Mouse (Mus musculus): ENCODE results near the gene Serpini1. TPM values are rescaled to one million over a fixed set of nuclear protein-coding genes. Genes with fewer than 3 reads are reported as not detected.
A peak's percentile ranks its signal among the peaks of the same experiment; 100 is the strongest.

Serpini1 gene
- total RNA-seq (2021) = 100 to 1,000 TPM; 297 to 308 TPM
- long read RNA-seq, experiment 1, full-length matches to known transcripts = 342 of 397 reads
- long read RNA-seq, experiment 1, partial matches to known transcripts = 17 of 397 reads
- long read RNA-seq, experiment 1, other reads (novel, unspliced or antisense) = 38 of 397 reads
- long read RNA-seq, experiment 2, full-length matches to known transcripts = 254 of 292 reads
- long read RNA-seq, experiment 2, partial matches to known transcripts = 16 of 292 reads
- long read RNA-seq, experiment 2, other reads (novel, unspliced or antisense) = 22 of 292 reads

DNA sequence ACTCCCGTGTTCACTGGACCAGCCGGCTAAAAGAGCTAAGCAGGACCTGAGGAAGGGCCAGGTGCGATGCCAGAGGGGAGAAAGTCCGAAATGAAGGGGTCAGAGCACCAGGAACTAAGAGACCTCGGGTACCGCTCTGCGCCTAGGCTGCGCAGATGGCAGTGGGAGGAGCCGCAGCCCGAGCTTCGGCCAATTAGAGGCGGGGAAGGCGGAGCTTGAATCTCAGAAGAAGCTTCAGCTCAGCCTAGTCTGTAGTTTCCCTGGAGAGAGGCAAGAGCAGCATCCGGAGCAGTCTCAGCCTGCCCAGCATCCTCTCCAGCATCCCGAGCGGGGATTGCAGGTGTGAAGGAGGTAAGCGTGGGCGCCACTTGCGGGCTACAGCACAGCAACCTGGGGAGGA is at the start of gene Serpini1:
Gene Serpini1, plus strand, starts transcription at position 256 of the 400 bp plus-strand sequence.
- peak; percentile 87 to 90 for DNase-seq (ENCODE audit: low spot score in 2 of 2)

DNA sequence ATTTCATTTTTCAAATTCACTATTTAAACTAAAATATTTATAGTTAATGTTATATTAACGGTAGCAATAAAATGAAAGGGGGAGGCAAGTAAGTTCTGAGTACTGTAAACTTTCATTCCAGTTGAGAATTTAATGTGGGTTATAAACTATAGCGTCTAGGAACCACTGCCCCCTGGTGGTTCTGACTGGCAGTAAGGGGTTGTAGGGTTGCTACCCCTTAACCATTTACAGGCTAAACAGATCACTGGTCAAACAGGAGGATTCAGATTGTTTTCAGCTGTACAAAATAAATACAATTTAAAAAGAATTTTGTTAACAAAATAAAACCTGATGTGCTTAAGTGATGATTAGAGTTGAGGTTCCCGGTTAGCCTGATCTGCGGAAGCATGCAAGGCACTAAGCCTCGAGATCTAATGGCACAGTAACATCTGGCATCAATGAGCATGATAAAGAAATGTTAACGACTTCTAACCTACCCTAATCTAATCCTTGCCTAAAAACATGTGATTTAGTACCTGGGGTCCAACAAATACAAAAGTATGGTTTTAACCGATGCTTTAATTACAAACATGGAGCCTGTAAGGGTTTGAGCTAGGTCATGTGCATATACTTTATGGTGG is 39.6 kb upstream of the Serpini1 start:
- DNase-seq (ENCODE audit: low spot score in 2 of 2) = peak; percentile 37 to 54

DNA sequence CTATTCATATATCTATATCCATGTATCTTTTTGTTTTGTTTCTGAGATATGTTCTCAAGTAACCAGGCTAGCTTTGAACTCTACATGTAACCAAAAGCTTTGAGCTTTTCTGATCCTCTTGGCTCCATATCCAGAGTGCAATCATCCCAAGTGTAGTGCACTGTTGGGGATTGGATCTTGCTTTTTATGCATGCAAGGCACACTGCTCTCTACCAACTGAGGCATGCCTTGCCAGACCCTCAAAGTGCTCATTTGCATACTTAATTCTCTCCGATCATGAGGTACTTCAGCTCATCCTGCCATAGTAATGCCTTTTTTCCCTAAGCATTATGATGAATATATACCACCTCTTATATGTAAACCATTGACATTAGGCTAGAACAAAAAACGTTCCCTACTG is 36.0 kb upstream of the Serpini1 start:
- DNase-seq (ENCODE audit: low spot score in 2 of 2) = no peak

DNA sequence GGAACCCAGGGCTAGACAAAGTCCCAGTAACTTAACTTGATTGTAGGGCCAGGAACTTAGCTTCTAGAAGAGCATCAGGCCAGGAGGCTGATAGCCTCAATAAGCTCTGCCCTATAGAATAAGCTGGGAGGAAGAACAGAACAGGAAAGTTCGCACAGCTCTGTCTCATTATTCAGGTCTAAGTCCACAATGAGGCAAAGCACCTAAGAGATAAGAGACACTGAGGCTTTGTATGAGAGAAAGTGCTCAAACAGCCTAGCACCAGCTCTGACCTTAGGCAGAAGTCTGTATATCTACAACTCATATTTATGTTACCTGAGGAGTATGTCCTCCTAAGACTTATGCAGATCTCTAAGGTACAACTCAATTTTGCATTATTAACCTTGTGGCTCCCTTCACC is 34.8 kb upstream of the Serpini1 start:
- DNase-seq (ENCODE audit: low spot score in 2 of 2) = no peak

DNA sequence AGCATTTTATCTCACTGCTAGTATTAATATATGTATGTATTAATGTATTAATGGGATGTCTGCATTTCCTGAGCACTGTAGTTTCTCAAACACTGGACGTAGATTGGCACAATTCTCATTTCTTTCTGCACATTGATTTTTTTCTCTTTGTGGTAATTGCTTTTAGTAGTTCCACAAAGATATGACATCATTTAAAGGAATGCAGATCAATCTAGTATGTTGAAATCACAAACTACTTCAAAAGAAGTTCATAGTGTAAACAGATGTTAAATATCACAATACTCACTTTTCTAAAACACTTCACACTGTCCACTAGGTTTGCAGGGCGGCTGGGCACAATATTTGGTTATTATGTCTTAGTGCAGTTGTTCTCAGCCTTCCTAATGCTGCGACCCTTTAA is 26.3 kb upstream of the Serpini1 start:
- DNase-seq (ENCODE audit: low spot score in 2 of 2) = no peak

DNA sequence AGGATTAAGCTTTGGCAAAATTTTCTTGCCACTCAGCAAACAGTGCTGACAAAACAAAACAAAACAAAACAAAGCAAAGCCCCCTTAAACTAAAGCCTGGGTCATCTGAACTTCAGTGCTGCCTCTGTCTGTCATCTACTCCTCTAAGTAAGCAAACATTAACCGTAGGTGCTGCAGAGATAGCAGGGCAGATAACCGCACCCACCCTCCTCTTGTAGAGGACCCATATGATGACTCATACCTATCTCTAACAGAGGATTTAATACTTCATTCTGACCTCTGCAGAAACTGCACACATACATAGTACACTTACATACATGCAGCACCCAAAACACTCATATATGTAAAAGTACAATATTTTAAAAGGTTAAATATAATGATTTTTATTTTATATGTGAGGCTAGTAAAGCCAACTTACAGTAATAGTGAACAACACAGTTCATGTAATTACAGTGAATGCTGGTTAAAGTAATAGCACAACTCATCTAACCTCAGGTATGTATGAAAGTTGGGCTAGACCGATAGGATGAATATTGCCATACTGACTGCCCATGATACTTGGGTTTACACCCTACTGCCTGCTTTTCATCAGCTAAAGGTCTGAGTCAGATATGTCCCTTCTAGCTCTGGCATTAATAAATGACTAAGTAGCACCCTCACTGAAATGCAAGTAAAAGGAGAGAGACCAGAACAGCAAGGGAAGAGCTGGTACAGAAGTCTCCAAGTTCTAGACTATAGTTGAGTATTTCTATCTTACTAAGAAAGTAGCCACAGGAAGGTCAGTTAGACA is 23.1 kb upstream of the Serpini1 start:
- no peak for DNase-seq (ENCODE audit: low spot score in 2 of 2)

DNA sequence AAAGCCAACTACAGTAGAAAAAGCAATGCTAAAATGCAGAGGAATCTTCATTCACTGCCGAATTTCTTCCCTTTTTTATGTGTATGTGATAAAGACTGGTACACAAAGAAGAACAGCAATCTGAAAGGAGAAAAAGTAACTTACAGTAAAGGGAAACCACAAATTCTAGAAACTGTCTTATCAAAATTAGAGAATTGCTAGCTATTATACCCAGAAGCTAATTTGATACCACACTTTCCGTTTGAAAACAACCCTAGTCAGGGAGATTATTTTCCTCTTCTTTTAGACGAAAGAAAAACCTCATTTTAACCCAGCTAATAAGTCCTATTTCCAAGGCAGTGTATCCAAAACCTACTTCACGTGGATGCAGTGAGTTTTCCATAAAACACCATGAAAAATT is 16.1 kb upstream of the Serpini1 start:
- DNase-seq (ENCODE audit: low spot score in 2 of 2) = no peak

DNA sequence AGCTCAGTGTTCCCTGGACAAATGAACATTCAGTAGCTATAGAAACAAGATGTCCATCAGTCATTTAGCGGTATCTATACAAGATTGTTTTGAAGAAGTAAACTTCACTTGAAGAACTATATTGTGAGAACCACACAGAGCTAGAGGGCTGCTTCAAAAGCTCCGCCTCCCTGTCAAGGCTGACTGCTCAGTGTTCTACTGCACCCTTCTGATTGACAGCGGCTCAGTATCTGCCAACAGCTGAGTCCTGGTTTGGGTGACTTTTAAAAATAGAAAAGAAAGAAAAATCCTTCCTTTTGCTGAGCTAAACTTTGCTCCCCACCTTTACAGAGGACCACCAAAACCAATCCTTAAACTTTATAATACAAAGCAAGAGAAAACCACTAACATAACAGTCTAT is 14.5 kb upstream of the Serpini1 start:
- no peak for DNase-seq (ENCODE audit: low spot score in 2 of 2)

DNA sequence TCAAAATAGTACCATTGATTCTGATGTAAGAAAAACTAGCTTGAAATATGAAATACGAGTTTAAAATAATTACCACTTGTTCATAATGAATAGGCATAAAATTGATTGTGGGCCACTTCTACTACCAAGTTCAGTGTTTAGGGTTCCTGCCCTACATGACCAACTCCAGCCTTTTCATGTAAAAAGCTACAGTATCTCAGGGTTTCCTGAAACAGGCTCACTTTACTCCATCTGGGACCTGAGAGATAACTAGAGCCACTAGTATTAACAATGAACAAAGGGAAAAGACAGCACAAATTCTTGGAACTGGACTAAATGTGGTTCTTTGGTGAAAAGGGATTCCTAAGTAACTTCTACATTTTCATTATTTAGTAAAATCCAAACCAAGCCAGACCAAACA is 13.1 kb upstream of the Serpini1 start:
- no peak for DNase-seq (ENCODE audit: low spot score in 2 of 2)

DNA sequence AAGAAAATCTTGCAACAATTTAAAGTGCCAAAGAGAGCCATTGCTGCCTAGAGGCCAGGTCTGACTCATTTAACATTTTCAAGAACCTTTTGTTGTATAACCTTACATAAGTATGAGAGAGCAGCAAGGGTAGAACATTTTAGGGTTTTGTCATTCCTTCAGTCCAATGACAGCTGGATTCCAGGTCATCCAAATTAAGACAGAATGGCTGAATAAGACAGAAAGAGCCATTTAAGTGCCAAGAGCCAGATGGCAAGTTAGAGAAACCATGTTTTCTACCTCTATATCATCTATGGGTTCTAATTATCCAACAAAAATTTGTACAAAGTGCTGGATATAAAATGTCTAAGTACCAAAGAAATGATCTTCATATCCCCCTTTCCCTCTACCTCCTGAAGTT is 6.1 kb upstream of the Serpini1 start:
- DNase-seq (ENCODE audit: low spot score in 2 of 2) = no peak

DNA sequence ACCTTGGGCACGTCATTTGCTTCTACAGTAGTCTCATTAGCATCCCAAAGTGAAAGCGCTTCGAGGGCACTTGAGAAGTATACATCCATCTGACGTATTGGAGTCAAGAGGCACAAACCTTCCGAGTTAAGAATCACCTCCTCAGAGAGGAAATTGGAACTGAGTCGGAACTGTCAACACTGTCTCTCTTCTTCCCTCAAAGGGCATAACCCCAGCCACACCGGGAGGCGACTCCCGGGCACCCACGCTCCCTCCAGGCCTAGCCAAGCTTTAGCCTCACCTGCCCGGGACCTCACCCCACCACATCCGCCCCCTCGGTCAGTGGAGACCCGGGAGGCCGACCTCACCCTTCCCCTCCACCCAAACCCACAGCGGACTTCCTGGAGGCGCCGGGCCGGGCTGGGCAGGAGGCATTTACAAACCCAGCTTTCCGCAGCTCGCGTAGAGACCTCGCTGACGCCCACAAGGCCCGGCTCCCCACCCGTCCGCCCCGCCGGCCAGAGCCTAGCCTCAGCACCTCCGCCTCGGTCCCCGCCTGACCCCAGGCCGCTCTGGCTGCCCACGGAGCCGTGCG is 1.1 kb upstream of the Serpini1 start:
- DNase-seq (ENCODE audit: low spot score in 2 of 2) = no peak

DNA sequence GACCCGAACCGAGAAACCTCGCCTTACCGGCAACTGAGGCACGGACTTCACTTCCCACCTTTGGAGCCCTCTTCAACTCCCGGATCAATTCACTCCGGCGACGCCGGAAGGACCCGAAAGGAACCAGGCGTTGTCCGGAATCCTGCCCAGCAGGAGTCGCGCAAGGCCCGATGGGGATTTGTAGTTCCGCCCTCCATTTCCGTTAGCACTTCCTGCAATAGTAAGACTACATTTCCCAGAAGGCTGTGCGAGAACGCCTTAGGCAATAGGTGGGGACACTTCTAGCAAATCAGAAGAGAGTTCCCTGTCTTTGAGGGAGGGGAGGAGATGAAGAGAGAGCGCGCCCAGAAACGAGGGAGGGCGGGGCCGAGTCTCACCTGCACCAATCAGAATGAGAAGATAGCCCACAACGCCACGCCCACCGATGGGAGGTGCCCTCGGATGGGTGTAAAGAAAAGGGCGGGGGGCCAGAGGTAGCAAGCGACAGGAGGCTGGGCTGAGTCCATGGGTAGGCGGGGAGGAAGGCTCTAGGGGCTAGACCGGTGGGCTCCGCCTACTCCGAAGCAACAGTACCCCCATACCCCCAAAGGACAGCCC is 554 bp upstream of the Serpini1 start, which contains the start of gene Pdcd10:
Gene Pdcd10, minus strand, starts transcription at position 162 of the 597 bp plus-strand sequence.
- DNase-seq (ENCODE audit: low spot score in 2 of 2) = peak; percentile 98 to 99

DNA sequence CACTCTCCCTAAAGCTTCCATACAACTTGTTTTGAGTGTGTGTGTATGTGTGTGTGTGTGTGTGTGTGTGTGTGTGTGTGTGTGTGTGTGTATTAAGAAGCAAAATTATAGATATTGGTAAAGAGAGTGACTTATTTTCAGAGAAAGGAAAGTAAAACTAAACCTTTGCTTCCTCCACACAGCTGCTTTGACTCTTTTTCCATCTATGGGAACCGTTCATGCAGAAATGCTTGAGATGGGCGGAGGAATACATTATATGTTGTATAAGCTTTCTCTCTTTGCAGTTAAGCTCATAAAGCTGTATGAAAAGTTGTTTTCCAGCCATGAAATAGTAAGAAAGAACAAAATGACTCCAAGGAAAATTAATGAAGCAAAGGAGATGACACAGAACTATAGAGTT is 16.7 kb downstream of the Serpini1 start:
- DNase-seq (ENCODE audit: low spot score in 2 of 2) = no peak

DNA sequence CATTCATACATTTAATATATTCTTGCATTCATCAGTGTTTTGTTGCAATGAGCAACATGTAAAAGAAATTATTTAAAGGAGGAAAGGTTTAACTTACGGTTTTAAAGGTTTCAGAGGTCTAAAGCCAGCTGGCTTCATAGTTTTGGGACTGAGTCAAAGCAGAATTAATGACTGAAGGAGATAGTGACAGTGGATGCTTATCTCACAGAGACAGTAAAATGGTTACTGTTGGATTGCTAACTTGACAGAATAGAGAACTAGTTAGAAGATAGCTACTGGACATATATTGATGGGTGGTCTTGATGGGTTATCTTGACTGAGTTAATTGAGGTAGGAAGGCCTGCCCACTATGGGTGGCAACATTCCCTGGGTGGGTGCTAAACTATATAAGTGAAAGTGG is 18.2 kb downstream of the Serpini1 start:
- DNase-seq (ENCODE audit: low spot score in 2 of 2) = no peak

DNA sequence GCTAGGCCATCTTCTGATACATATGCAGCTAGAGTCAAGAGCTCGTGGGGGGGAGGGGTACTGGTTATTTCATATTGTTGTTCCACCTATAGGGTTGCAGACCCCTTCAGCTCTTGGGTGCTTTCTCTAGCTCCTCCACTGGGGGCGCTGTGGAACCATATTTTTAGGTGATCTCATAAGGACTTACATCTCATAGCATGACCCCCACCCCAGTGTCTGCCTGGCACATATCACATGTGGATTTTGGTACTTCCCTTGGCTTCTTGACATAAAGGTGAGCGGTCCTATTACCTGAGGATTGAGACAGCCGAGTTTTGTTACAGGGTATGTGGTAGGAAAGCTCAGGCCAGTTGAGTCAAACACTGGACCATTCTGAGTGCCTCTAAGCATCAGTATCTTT is 22.0 kb downstream of the Serpini1 start:
- no peak for DNase-seq (ENCODE audit: low spot score in 2 of 2)

DNA sequence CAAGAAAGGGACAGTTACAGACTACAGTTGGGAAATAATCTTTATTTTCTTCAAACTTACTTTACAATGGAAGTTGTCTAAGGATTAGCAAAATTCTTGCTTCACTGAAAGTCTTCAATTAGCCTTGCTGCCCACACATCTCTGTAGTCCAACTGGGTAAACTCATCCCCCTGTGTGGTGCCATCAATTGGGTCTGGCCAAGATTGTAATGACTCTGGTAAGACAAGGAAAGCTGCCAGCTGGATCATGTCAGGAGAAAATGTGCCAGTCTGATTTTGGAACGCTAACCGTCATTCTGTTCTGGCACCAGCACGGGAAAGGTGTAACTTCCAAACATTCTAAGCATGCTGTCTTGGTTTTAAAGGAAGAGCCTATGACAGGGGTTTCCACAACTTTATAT is 25.9 kb downstream of the Serpini1 start:
- peak; percentile 24 to 47 for DNase-seq (ENCODE audit: low spot score in 2 of 2)

DNA sequence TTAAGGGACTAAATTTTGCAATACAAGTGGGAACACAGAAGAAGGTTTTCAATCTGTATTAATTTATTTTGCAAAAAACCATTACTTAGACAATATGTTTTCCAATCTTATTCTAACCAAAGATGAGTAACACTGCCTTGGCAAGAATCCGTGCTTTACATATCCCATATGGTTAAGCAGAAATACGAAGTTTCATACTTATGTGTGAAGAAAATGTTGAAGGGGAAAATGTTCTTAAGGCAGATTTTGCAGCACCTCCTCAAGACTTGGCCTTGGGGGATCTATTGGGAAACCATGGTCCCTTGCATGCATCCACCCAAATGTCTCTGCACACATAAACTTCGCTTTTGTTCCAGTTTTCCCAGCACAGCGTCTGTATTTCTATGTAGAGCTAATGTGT is 27.6 kb downstream of the Serpini1 start:
- DNase-seq (ENCODE audit: low spot score in 2 of 2) = peak in 1 of 2 experiments; percentile 23

DNA sequence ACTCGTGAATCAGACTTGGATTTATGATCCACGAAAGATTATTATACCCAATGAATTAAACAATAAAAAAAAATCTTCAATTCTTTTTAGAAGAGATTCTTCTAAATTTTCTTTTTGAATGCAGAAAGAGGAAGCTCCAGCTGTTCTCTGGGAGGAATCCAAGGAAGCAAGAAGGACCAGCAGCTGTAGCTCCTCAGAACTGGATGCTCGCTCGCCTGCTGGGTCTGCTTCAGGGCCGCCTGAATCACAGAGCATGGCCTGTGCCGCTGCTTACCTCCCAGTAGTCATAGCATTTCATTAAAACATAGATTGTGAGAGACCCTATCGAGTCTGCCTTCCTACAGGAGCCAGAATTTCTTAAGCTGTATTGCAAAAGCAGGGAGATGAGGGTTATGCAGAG is 53.7 kb downstream of the Serpini1 start:
- DNase-seq (ENCODE audit: low spot score in 2 of 2) = no peak

DNA sequence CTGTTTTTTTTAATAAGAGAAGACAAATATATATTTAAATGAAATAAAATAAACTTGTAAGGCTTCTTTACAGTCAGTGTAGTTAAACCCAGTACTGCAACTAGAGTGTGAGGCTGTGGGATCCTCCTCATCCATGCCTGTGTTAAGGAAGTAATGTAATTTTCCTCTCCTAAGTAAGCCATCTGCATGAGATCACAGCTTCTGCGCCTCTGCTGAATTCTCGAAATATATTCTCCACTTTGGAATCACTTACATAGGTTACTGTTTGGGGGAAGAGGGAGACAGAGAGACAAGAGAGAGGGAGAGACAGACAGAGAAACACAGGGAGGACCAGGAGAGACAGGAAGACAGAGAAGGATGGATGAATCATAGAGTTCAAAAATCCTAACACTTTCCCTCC is 67.3 kb downstream of the Serpini1 start:
- no peak for DNase-seq (ENCODE audit: low spot score in 2 of 2)

DNA sequence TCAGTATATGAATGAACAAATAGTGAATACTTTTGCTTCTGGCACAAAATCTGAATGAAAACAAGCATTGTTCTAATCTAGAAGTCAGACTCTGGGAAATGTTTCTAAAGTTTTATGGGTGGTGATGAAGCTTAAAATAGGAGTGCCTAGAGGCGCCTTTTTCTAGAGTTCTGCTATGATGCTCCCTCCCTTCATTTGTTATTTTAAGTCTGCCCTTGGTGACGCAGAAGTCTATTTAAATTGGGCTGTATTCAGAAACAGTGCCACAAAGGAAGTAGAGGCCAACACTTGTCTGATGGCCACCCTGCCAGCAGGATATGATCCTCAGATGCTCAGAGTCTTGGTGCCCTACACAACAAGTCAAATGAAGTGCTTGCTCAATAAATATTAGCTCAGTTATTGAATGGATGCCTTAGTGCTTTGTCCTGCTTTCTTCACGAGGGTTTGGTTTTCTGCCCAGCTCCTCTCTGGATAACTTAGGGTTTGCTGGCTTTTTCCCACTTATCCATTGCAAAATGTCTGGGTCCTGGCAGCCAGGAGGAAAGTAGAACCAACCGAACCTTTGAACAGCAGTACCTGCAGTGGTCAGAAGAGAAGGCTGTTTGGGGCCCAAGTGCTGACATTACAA is 73.8 kb downstream of the Serpini1 start:
- no peak for DNase-seq (ENCODE audit: low spot score in 2 of 2)

DNA sequence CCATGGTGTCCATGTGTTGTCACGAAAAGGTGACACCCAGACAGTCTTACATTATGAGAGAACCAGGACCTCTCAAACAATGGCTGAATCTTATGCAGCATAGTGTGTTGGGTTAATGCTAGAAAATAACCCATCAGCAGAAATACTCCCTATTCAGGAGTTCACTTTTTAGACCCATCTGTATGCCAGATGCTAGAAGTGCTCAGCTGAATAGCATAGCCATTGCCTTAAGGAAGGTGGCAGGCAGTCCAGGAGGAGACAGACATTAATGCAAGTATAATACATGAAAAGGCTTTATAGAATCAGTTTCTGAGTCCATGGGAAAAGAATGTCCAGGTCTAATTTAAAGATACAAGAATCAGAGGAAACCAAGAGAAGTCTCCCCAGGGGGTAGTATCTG is 75.9 kb downstream of the Serpini1 start:
- no peak for DNase-seq (ENCODE audit: low spot score in 2 of 2)

All from left cerebral cortex, adult 18-20 months (tissue).